Mouse (Mus musculus) erythroblast, embryonic 14.5 days (primary cell): ENCODE results near the gene Nckipsd.

ENCODE experiments used
- GATA1 ChIP-seq: IDR thresholded peaks from 2 replicates; pipeline ENCODE4 v1.6.1; 2012; ENCODE audit warnings: low read length, inconsistent platforms, mixed read lengths
- TAL1 ChIP-seq: IDR thresholded peaks from 3 replicates; pipeline ENCODE4 v1.6.1; 2012; ENCODE audit warnings: low read length, inconsistent platforms, mixed read lengths

DNA sequence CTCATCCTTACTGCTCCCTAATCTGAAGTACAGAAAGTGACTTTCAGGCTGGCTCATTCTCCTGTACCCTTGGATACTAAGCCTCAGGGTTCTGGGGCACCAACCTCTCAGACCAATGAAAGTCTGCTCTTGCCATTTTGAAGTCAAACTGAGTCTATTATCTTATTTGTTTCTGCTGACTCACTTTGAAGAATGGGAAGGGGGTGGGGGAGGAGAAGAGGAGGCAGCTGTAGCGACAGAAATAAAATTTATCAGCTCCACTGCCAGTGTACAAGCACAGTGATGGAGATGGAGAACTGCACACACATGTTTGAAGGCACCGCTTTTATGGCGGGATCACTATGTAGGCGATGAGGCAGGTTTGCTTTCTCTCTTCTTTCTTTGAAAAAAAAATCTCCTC lies 30.9 kb upstream of the Nckipsd start:
- TF ChIP-seq GATA1 (no peak), TAL1 (no peak)
